Mouse (Mus musculus): ENCODE results near the gene Zfp385a. TPM values are rescaled to one million over a fixed set of nuclear protein-coding genes. Genes with fewer than 3 reads are reported as not detected.

Zfp385a gene
- 6.0 and 6.6 TPM in 2 replicates for polyA plus RNA-seq (2015; fragmentation: Nextera tagmentation; extraction: Ambion mirVana)

GRCm38 (mm10) chr15:103339961-103340337 is at the start of gene Zfp385a:
Gene Zfp385a, minus strand, starts transcription at chr15:103340093.
- ATAC-seq (ENCODE audit: insufficient read depth), result peak; percentile 57
- Histone ChIP-seq H3K9ac (peak within 1 kb of the TSS; percentile 45; the same call in 1 of the 2 replicates), H3K4me1 (replicated peaks) (peaks cover 43% of the 10 kb centered on the region), H3K27ac (replicated peaks) (no peak within 1 kb of the TSS), H3K4me3 (replicated peaks) (peak within 1 kb of the TSS; percentile 64), H3K4me2 (peak within 1 kb of the TSS; percentile 84), H3K9me3 (replicated peaks) (no peaks in the 10 kb centered on the region), H3K36me3 (replicated peaks) (peaks cover 12% of the 10 kb centered on the region; the same call in 1 of the 2 replicates), H3K27me3 (peaks cover 46% of the 10 kb centered on the region)
- 0% methylated on average over 25 of the region's 26 CpGs for WGBS (ENCODE audit: insufficient replicate concordance)

GRCm38 (mm10) chr15:103388556-103389145 is 48.8 kb upstream of the Zfp385a start:
- no peak overlapping the region for H3K9ac ChIP-seq
- H3K9me3 ChIP-seq (replicated peaks), result no peaks in the 10 kb centered on the region
- no peaks in the 10 kb centered on the region; the same call in 1 of the 2 replicates for H3K4me1 ChIP-seq (replicated peaks)
- no peak overlapping the region for H3K4me2 ChIP-seq
- no peaks in the 10 kb centered on the region for H3K36me3 ChIP-seq (replicated peaks)
- WGBS (ENCODE audit: insufficient replicate concordance), result 38% methylated on average over 4 of the region's 4 CpGs
- ATAC-seq (ENCODE audit: insufficient read depth), result no peak
- H3K27me3 ChIP-seq, result no peaks in the 10 kb centered on the region
- H3K4me3 ChIP-seq (replicated peaks), result no peak overlapping the region
- no peak overlapping the region for H3K27ac ChIP-seq (replicated peaks)

- no peak overlapping the region for H3K4me2 ChIP-seq
- H3K27me3 ChIP-seq, result peaks cover 7% of the 10 kb centered on the region; the same call in 1 of the 2 replicates
- H3K9me3 ChIP-seq (replicated peaks), result no peaks in the 10 kb centered on the region
- no peak overlapping the region for H3K27ac ChIP-seq (replicated peaks)
- H3K9ac ChIP-seq, result no peak overlapping the region
- H3K4me3 ChIP-seq (replicated peaks), result no peak overlapping the region
- WGBS (ENCODE audit: insufficient replicate concordance), result 41% methylated on average over 7 of the region's 7 CpGs
- no peak for ATAC-seq (ENCODE audit: insufficient read depth)
- H3K4me1 ChIP-seq (replicated peaks), result peaks cover 3% of the 10 kb centered on the region; the same call in 1 of the 2 replicates
- H3K36me3 ChIP-seq (replicated peaks), result no peaks in the 10 kb centered on the region
Observed at GRCm38 (mm10) chr15:103383771-103384488, 44.0 kb upstream of the Zfp385a start.

- no peak overlapping the region for H3K27ac ChIP-seq (replicated peaks)
- H3K4me3 ChIP-seq (replicated peaks), result no peak overlapping the region
Observed at GRCm38 (mm10) chr15:103382795-103383406, 43.0 kb upstream of the Zfp385a start.

GRCm38 (mm10) chr15:103382075-103382474 is 42.2 kb upstream of the Zfp385a start:
- no peak overlapping the region for H3K4me3 ChIP-seq (replicated peaks)
- H3K27ac ChIP-seq (replicated peaks), result no peak overlapping the region
- H3K9ac ChIP-seq, result no peak overlapping the region
- no peaks in the 10 kb centered on the region for H3K36me3 ChIP-seq (replicated peaks)
- peaks cover 7% of the 10 kb centered on the region; the same call in 1 of the 2 replicates for H3K27me3 ChIP-seq
- peaks cover 7% of the 10 kb centered on the region; the same call in 1 of the 2 replicates for H3K4me1 ChIP-seq (replicated peaks)
- 51% methylated on average over 2 of the region's 2 CpGs for WGBS (ENCODE audit: insufficient replicate concordance)
- no peak for ATAC-seq (ENCODE audit: insufficient read depth)
- H3K4me2 ChIP-seq, result no peak overlapping the region
- no peaks in the 10 kb centered on the region for H3K9me3 ChIP-seq (replicated peaks)

More at GRCm38 (mm10) chr15:103382795-103383406, 43.0 kb upstream of the Zfp385a start:
- ATAC-seq (ENCODE audit: insufficient read depth), result peak; percentile 42
- H3K4me1 ChIP-seq (replicated peaks), result peaks cover 7% of the 10 kb centered on the region; the same call in 1 of the 2 replicates
- no peaks in the 10 kb centered on the region for H3K36me3 ChIP-seq (replicated peaks)
- H3K4me2 ChIP-seq, result no peak overlapping the region
- 16% methylated on average over 5 of the region's 5 CpGs for WGBS (ENCODE audit: insufficient replicate concordance)
- peaks cover 7% of the 10 kb centered on the region; the same call in 1 of the 2 replicates for H3K27me3 ChIP-seq
- H3K9ac ChIP-seq, result no peak overlapping the region
- no peaks in the 10 kb centered on the region for H3K9me3 ChIP-seq (replicated peaks)

GRCm38 (mm10) chr15:103378665-103379356 is 38.9 kb upstream of the Zfp385a start:
- no peak for ATAC-seq (ENCODE audit: insufficient read depth)
- Histone ChIP-seq H3K27ac (replicated peaks) (no peak overlapping the region), H3K4me2 (no peak overlapping the region), H3K9ac (no peak overlapping the region), H3K9me3 (replicated peaks) (no peaks in the 10 kb centered on the region), H3K36me3 (replicated peaks) (no peaks in the 10 kb centered on the region), H3K4me1 (replicated peaks) (0 out of 2 replicates have a peak, but pooled peaks cover 7% of the 10 kb centered on the region), H3K27me3 (peaks cover 11% of the 10 kb centered on the region; the same call in 1 of the 2 replicates), H3K4me3 (replicated peaks) (no peak overlapping the region)
- 43% methylated on average over 3 of the region's 3 CpGs for WGBS (ENCODE audit: insufficient replicate concordance)

- Histone ChIP-seq H3K9ac (no peak overlapping the region), H3K27ac (replicated peaks) (no peak overlapping the region), H3K4me1 (replicated peaks) (0 out of 2 replicates have a peak, but pooled peaks cover 7% of the 10 kb centered on the region), H3K36me3 (replicated peaks) (no peaks in the 10 kb centered on the region), H3K4me3 (replicated peaks) (no peak overlapping the region), H3K4me2 (no peak overlapping the region), H3K27me3 (peaks cover 6% of the 10 kb centered on the region; the same call in 1 of the 2 replicates), H3K9me3 (replicated peaks) (no peaks in the 10 kb centered on the region)
- no peak for ATAC-seq (ENCODE audit: insufficient read depth)
- 37% methylated on average over 3 of the region's 3 CpGs for WGBS (ENCODE audit: insufficient replicate concordance)
Observed at GRCm38 (mm10) chr15:103377752-103378664, 38.1 kb upstream of the Zfp385a start.

- H3K36me3 ChIP-seq (replicated peaks), result no peaks in the 10 kb centered on the region
- H3K27me3 ChIP-seq, result 0 out of 2 replicates have a peak, but pooled peaks cover 4% of the 10 kb centered on the region
- no peak overlapping the region for H3K4me3 ChIP-seq (replicated peaks)
- 74% methylated on average over 8 of the region's 8 CpGs for WGBS (ENCODE audit: insufficient replicate concordance)
- no peaks in the 10 kb centered on the region for H3K9me3 ChIP-seq (replicated peaks)
- H3K4me1 ChIP-seq (replicated peaks), result 0 out of 2 replicates have a peak, but pooled peaks cover 4% of the 10 kb centered on the region
- H3K9ac ChIP-seq, result no peak overlapping the region
- H3K27ac ChIP-seq (replicated peaks), result no peak overlapping the region
- H3K4me2 ChIP-seq, result no peak overlapping the region
- no peak for ATAC-seq (ENCODE audit: insufficient read depth)
Observed at GRCm38 (mm10) chr15:103376837-103377269, 37.0 kb upstream of the Zfp385a start.

- Histone ChIP-seq H3K9ac (no peak overlapping the region), H3K27ac (replicated peaks) (no peak overlapping the region), H3K4me2 (no peak overlapping the region), H3K27me3 (0 out of 2 replicates have a peak, but pooled peaks cover 4% of the 10 kb centered on the region), H3K36me3 (replicated peaks) (no peaks in the 10 kb centered on the region), H3K4me1 (replicated peaks) (0 out of 2 replicates have a peak, but pooled peaks cover 4% of the 10 kb centered on the region), H3K9me3 (replicated peaks) (no peaks in the 10 kb centered on the region), H3K4me3 (replicated peaks) (no peak overlapping the region)
- 52% methylated on average over 4 of the region's 4 CpGs for WGBS (ENCODE audit: insufficient replicate concordance)
- no peak for ATAC-seq (ENCODE audit: insufficient read depth)
Observed at GRCm38 (mm10) chr15:103375112-103375800, 35.4 kb upstream of the Zfp385a start.

Measured in liver, embryonic 15.5 days (tissue).